Mouse (Mus musculus): ENCODE measurements around the gene Krtap5-1. TPM values are rescaled to one million over a fixed set of nuclear protein-coding genes. Genes with fewer than 3 reads are reported as not detected.

Gene Krtap5-1
- polyA plus RNA-seq (2015; fragmentation: Nextera tagmentation; extraction: Ambion mirVana), result not detected in 2 replicates

GRCm38 (mm10) chr7:142297018-142297417, at the start of gene Krtap5-1:
Gene Krtap5-1 (minus strand): TSS chr7:142297118.

DNA sequence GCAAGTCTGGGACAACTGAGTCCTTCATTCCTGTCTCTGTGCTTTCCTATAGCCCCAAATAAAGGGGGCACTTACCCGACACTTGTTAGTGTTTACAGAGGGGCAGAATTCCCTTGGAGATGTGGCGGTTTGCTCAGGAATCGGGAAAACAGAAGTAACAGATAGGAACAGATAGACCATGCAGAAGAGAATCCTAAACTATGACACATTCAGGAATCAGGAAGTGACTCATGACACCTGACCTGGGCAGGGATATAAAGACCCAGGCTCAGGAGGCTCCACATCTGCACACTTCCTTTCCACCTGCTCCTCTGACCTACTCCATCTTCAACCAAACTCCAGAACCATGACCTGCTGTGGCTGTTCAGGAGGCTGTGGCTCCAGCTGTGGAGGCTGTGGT, 6.3 kb upstream of the Krtap5-1 start, which contains the start of gene Krtap5-4:
TSS of gene Krtap5-4 (plus strand) at position 301 of the 400 bp plus-strand sequence.

DNA sequence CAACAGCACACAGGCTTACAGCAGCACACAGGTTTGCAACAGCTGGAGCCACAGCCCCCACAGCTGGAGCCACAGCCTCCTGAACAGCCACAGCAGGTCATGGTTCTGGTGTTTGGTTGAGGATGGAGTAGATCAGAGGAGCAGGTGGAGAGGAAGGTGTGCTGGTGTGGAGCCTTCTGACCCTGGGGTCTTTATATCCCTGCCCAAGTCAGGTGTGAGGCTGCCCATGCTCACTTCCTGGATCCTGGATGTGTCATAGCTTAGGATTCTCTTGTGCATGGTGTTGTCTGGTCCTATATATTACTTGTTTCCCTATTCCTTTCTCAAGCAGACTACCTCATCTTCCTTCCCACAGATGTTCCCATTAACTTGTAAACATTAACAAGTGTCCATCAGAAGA, 22.7 kb downstream of the Krtap5-1 start, which contains the start of gene Gm4559:
TSS of gene Gm4559 (minus strand) at position 101 of the 400 bp plus-strand sequence.

DNA sequence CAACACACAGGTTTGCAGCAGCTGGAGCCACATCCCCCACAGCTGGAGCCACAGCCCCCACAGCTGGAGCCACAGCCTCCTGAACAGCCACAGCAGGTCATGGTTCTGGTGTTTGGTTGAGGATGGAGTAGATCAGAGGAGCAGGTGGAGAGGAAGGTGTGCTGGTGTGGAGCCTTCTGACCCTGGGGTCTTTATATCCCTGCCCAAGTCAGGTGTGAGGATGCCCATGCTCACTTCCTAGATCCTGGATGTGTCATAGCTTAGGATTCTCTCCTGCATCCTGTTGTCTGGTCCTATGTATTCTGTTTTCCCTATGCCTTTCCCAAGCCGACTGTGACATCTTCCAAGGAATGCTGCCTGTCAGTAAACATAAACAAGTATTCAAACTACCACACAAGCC, 38.7 kb downstream of the Krtap5-1 start, which contains the start of gene Gm2431:
TSS of gene Gm2431 (minus strand) at position 101 of the 400 bp plus-strand sequence.

Other genes with a start within 250 kb of the Krtap5-1 start
- 61.1 and 65.1 TPM in 2 replicates for gene Mob2, start 236.1 kb downstream of the Krtap5-1 start, polyA plus RNA-seq (2015; fragmentation: Nextera tagmentation; extraction: Ambion mirVana)
- gene Dusp8, start 201.3 kb downstream of the Krtap5-1 start, polyA plus RNA-seq (2015; fragmentation: Nextera tagmentation; extraction: Ambion mirVana), result 6.7 and 7.6 TPM in 2 replicates
- gene Gm45618, start 176.4 kb downstream of the Krtap5-1 start, polyA plus RNA-seq (2015; fragmentation: Nextera tagmentation; extraction: Ambion mirVana), result not detected in 2 replicates
- not detected in 2 replicates for gene Gm39115, start 161.1 kb downstream of the Krtap5-1 start, polyA plus RNA-seq (2015; fragmentation: Nextera tagmentation; extraction: Ambion mirVana)
- not detected in 2 replicates for gene Gm45337, start 152.5 kb downstream of the Krtap5-1 start, polyA plus RNA-seq (2015; fragmentation: Nextera tagmentation; extraction: Ambion mirVana)
- not detected in 2 replicates for gene Gm29735, start 140.0 kb downstream of the Krtap5-1 start, polyA plus RNA-seq (2015; fragmentation: Nextera tagmentation; extraction: Ambion mirVana)
- not detected in 2 replicates for gene Gm4553, start 131.4 kb downstream of the Krtap5-1 start, polyA plus RNA-seq (2015; fragmentation: Nextera tagmentation; extraction: Ambion mirVana)
- gene Krtap5-2, start 121.1 kb downstream of the Krtap5-1 start, polyA plus RNA-seq (2015; fragmentation: Nextera tagmentation; extraction: Ambion mirVana), result not detected in 2 replicates
- gene Gm10153, start 106.7 kb downstream of the Krtap5-1 start, polyA plus RNA-seq (2015; fragmentation: Nextera tagmentation; extraction: Ambion mirVana), result not detected in 2 replicates
- not detected in 2 replicates for gene Krtap5-3, start 95.8 kb downstream of the Krtap5-1 start, polyA plus RNA-seq (2015; fragmentation: Nextera tagmentation; extraction: Ambion mirVana)
- not detected in 2 replicates for gene Gm7579, start 85.3 kb downstream of the Krtap5-1 start, polyA plus RNA-seq (2015; fragmentation: Nextera tagmentation; extraction: Ambion mirVana)
- not detected in 2 replicates for gene Krtap5-5, start 67.1 kb downstream of the Krtap5-1 start, polyA plus RNA-seq (2015; fragmentation: Nextera tagmentation; extraction: Ambion mirVana)
- not detected in 2 replicates for gene Gm40460, start 56.0 kb downstream of the Krtap5-1 start, polyA plus RNA-seq (2015; fragmentation: Nextera tagmentation; extraction: Ambion mirVana)
- not detected in 2 replicates for gene Gm2431, start 38.8 kb downstream of the Krtap5-1 start, polyA plus RNA-seq (2015; fragmentation: Nextera tagmentation; extraction: Ambion mirVana)
- gene Gm4559, start 22.8 kb downstream of the Krtap5-1 start, polyA plus RNA-seq (2015; fragmentation: Nextera tagmentation; extraction: Ambion mirVana), result not detected in 2 replicates
- not detected in 2 replicates for gene Krtap5-4, start 6.4 kb upstream of the Krtap5-1 start, polyA plus RNA-seq (2015; fragmentation: Nextera tagmentation; extraction: Ambion mirVana)
- 0.92 and 1.7 TPM in 2 replicates for gene Ifitm10, start 76.6 kb upstream of the Krtap5-1 start, polyA plus RNA-seq (2015; fragmentation: Nextera tagmentation; extraction: Ambion mirVana)
- gene Gm49369, start 85.5 kb upstream of the Krtap5-1 start, polyA plus RNA-seq (2015; fragmentation: Nextera tagmentation; extraction: Ambion mirVana), result 1.6 TPM in 1 of 2 replicates, not detected in the other
- gene Ctsd, start 90.9 kb upstream of the Krtap5-1 start, polyA plus RNA-seq (2015; fragmentation: Nextera tagmentation; extraction: Ambion mirVana), result 340 and 391 TPM in 2 replicates
- 0.24 and 0.30 TPM in 2 replicates for gene Syt8, start 137.7 kb upstream of the Krtap5-1 start, polyA plus RNA-seq (2015; fragmentation: Nextera tagmentation; extraction: Ambion mirVana)
- gene Tnni2, start 144.7 kb upstream of the Krtap5-1 start, polyA plus RNA-seq (2015; fragmentation: Nextera tagmentation; extraction: Ambion mirVana), result 11,644 and 12,538 TPM in 2 replicates
- 46.9 and 49.3 TPM in 2 replicates for gene Lsp1, start 163.7 kb upstream of the Krtap5-1 start, polyA plus RNA-seq (2015; fragmentation: Nextera tagmentation; extraction: Ambion mirVana)
- 12,415 and 13,066 TPM in 2 replicates for gene Tnnt3, start 201.7 kb upstream of the Krtap5-1 start, polyA plus RNA-seq (2015; fragmentation: Nextera tagmentation; extraction: Ambion mirVana)
- 23.6 and 30.0 TPM in 2 replicates for gene Mrpl23, start 235.6 kb upstream of the Krtap5-1 start, polyA plus RNA-seq (2015; fragmentation: Nextera tagmentation; extraction: Ambion mirVana)